Mouse (Mus musculus) brown adipose tissue, adult 24 weeks (tissue): ENCODE results near the gene Megf8. TPM values are rescaled to one million over a fixed set of nuclear protein-coding genes. Genes with fewer than 3 reads are reported as not detected.
"Not testable (repeated sequence)": the region's sequence is repeated elsewhere in the genome, so short reads cannot be mapped to it uniquely, and the experiment has no call there.

Experiments used
- H3K27ac ChIP-seq: fragments of 200-500 bp; replicated peaks from 2 replicates; pipeline ENCODE4 v1.5.1; 2012; ENCODE audit warnings: low read depth, mild to moderate bottlenecking, low read length
- H3K4me1 ChIP-seq: fragments of 200-500 bp; 2 replicates; pipeline ENCODE4 v1.6.1; 2012; ENCODE audit warnings: low read length, mixed read lengths; ENCODE audit not compliant: control insufficient read depth, insufficient read depth, insufficient read length
- H3K4me3 ChIP-seq: fragments of 200-500 bp; 2 replicates; pipeline ENCODE4 v1.5.1; 2012; ENCODE audit warnings: low read depth, mild to moderate bottlenecking, low read length, moderate library complexity; ENCODE audit not compliant: insufficient read depth
- polyA plus RNA-seq: library from polyadenylated mRNA; stranded (reverse); fragments of >200 nt; gene quantifications from 2 replicates; pipeline ENCODE4 v1.2.4, GENCODE M21; 2012; ENCODE audit not compliant: missing spikeins, insufficient read depth, insufficient read length

Gene Megf8
- polyA plus RNA-seq, 1 experiment = 12.7 TPM

- no peak overlapping the region for H3K27ac ChIP-seq
- H3K4me3 ChIP-seq = peak overlapping the region; percentile 48; the same call in 1 of the 2 replicates
- H3K4me1 ChIP-seq = no peaks in the 10 kb centered on the region
These were observed 11.5 kb upstream of the Megf8 start for GRCm38 (mm10) chr7:25305481-25305880.

- Histone ChIP-seq H3K4me3 (peak within 1 kb of the TSS; percentile 48), H3K27ac (no peak within 1 kb of the TSS), H3K4me1 (no peaks in the 10 kb centered on the region)
These were observed 10.9 kb upstream of the Megf8 start, which contains the start of gene Tmem145 for GRCm38 (mm10) chr7:25305956-25306613. Gene Tmem145 (plus strand): TSS chr7:25306106.

DNA sequence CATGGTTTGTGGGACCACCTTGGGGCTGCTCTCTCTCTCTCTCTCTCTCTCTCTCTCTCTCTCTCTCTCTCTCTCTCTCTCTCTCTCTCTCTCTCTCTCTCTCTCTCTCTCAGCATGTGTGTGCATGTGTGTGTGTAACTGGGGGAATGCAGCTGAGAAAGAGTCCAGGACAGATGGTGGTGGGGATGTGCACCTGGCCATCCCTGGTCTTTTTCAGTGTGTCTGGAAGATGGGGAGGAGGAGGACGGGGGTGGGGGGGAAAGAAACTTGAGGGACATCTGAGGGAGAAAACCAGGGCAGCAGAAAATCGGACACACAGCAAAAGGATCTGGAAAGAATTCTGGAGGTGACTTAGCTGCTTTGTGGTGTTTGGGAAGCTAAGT is 10.4 kb upstream of the Megf8 start:
- H3K4me1 ChIP-seq = no peaks in the 10 kb centered on the region
- H3K4me3 ChIP-seq = no peak overlapping the region
- H3K27ac ChIP-seq = no peak overlapping the region

GRCm38 (mm10) chr7:25308702-25309318 is 8.2 kb upstream of the Megf8 start:
- no peak overlapping the region for H3K27ac ChIP-seq

DNA sequence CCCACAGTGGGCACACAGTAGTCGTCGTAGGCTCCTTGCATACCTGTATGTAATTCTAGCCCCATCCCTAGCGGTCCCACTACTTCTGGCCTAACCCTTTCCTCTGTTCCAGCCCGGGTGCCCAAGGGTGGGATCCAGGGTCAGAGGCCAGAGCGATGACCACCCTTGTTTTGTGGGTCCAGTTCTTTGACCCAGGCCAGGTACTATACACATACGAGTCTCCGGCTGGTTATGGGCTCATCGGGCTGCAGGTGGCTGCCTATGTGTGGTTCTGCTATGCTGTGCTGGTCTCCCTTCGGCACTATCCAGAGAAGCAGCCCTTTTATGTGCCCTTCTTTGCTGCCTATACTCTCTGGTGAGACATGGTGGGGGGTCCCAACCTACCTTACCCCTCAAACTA is 7.5 kb upstream of the Megf8 start:
- no peaks in the 10 kb centered on the region for H3K4me1 ChIP-seq
- no peak overlapping the region for H3K27ac ChIP-seq
- H3K4me3 ChIP-seq = no peak overlapping the region

More at GRCm38 (mm10) chr7:25308702-25309318, 8.2 kb upstream of the Megf8 start:
- Histone ChIP-seq H3K4me3 (no peak overlapping the region), H3K4me1 (no peaks in the 10 kb centered on the region)

GRCm38 (mm10) chr7:25311193-25311592 is 5.8 kb upstream of the Megf8 start:
- Histone ChIP-seq H3K27ac (no peak overlapping the region), H3K4me3 (no peak overlapping the region), H3K4me1 (no peaks in the 10 kb centered on the region)

GRCm38 (mm10) chr7:25313325-25313724 is 3.6 kb upstream of the Megf8 start:
- H3K27ac ChIP-seq = no peak overlapping the region
- H3K4me3 ChIP-seq = no peak overlapping the region
- H3K4me1 ChIP-seq = peaks cover 6% of the 10 kb centered on the region

GRCm38 (mm10) chr7:25314606-25315305 is 2.2 kb upstream of the Megf8 start:
- peaks cover 6% of the 10 kb centered on the region for H3K4me1 ChIP-seq

DNA sequence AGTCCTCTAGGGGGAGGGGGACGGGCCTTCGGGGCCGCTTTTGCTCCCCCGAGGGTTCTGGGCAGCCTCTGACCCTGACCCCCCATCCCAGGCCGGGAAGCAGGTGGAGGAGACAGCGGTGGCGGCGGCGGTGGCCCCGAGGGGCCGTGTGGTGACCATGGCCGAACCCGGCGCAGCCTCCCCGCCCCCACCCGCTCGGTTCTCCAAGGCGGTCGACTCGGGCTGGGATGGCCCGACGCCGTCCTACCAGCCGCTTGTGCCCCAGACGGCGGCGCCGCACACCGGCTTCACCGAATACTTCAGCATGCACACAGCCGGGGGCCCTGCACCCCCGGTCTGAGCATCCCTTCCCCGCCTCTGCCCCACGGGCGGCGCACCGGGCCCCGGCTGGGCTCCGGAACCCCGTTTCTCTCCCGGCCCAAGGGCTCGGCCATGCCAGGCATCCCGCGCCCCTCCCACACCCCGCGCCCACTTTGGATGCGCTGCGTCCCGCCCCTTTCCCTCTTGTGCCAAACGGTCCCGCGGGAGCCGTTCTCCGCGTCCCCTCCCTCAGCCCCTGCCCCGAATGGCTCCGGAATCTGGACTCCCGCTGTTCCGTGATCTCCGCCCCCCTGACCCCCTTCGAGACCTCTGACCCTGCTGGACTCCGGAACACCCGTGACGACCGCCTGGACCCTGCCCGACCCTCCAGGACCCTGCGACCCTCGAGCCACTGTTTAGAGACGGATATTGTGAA is 1.5 kb upstream of the Megf8 start:
- Histone ChIP-seq H3K27ac (no peak overlapping the region), H3K4me1 (peaks cover 6% of the 10 kb centered on the region), H3K4me3 (peak overlapping the region; percentile 22)

More at GRCm38 (mm10) chr7:25314606-25315305, 2.2 kb upstream of the Megf8 start:
- H3K27ac ChIP-seq = no peak overlapping the region
- peak overlapping the region; percentile 22 for H3K4me3 ChIP-seq

- Histone ChIP-seq H3K27ac (no peak overlapping the region), H3K4me3 (peak overlapping the region; percentile 66), H3K4me1 (peaks cover 12% of the 10 kb centered on the region)
These were observed 559 bp downstream of the Megf8 start for GRCm38 (mm10) chr7:25317446-25317999.

DNA sequence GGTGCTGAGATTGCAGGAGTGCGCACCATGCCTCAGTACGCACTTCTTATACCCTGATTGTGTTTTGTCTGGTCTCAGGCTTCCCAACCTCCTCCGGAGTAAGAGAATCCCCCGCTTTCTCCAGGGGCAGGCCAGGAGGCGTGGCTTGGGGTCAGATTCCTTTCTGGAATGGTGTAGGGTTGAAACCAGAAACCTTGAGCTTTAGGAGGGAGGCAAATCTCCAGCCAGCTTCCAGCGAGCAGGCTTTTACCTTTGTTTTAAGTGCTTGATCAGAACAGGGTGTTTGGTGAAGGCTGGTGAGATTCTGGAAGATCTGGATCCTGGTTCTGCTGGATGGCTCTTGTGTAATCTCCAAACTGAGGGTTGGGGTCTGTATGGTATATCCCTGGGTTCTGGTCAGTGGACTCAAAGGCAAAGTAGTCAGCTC is 5.1 kb downstream of the Megf8 start:
- Histone ChIP-seq H3K4me3 (no peak overlapping the region), H3K27ac (no peak overlapping the region), H3K4me1 (peaks cover 12% of the 10 kb centered on the region)

DNA sequence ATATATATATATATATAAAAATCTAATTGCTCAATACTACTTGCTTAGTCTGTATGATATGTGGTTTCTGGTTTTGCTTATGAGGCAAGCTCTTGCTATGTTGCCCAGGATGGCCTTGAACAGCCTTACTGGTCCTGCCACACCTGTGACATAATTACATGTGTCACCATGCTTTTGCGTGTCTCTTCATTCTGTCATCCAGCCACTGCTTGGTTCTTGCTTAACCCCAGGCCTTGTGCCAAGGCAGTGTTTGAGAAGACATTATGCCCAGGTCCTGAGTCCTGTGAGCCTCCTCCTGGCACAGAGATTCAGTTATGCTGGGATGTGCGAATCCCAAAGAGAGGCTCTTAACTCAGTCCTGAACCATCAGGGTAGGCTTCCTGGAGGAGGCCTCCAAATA is 6.3 kb downstream of the Megf8 start:
- Histone ChIP-seq H3K27ac (no peak overlapping the region), H3K4me1 (peaks cover 6% of the 10 kb centered on the region; the same call in 1 of the 2 replicates), H3K4me3 (no peak overlapping the region)

DNA sequence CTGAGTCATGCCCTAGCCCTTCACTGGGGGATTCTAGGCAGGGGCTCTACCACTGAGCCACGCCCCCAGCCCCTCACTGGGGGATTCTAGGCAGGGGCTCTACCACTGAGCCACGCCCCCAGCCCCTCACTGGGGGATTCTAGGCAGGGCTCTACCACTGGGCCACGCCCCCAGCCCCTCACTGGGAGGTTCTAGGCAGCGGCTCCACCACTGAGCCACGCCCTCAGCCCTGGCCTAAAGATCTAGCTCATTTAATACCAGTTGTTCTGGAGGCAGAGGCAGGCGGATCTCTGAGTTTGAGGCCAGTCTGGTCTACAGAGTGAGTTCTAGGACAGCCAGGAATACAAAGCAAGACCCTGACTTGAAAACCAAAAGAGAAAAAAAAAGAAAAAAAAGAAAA is 8.5 kb downstream of the Megf8 start:
- H3K4me3 ChIP-seq, H3K4me1 ChIP-seq, H3K27ac ChIP-seq: not testable (repeated sequence)

- Histone ChIP-seq H3K4me3 (peak overlapping the region; percentile 39), H3K27ac (peak overlapping the region; percentile 74)
These were observed 9.3 kb downstream of the Megf8 start for GRCm38 (mm10) chr7:25326233-25326632.

More at GRCm38 (mm10) chr7:25326233-25326632, 9.3 kb downstream of the Megf8 start:
- peaks cover 6% of the 10 kb centered on the region; the same call in 1 of the 2 replicates for H3K4me1 ChIP-seq
